Mouse (Mus musculus) thymus, adult 2 months (tissue): ENCODE data around the gene Cfap57. TPM values are rescaled to one million over a fixed set of nuclear protein-coding genes. Genes with fewer than 3 reads are reported as not detected.

Experiments
- DNase-seq: peaks from one replicate; pipeline ENCODE4 v3.0.0; 2021
- H3K27ac ChIP-seq: fragments of 200-500 bp; 2 replicates; pipeline ENCODE4 v1.5.1; 2012; ENCODE audit warnings: low read length, control low read depth; ENCODE audit not compliant: control insufficient read depth, insufficient read depth
- H3K27me3 ChIP-seq: fragments of 200-500 bp; 2 replicates; pipeline ENCODE4 v1.6.1; 2012; ENCODE audit warnings: mild to moderate bottlenecking, low read length, moderate library complexity, mixed read lengths; ENCODE audit not compliant: control insufficient read depth, insufficient read depth
- H3K36me3 ChIP-seq: fragments of 200-500 bp; 2 replicates; pipeline ENCODE4 v1.6.1; 2012; ENCODE audit warnings: mild to moderate bottlenecking, low read length, moderate library complexity; ENCODE audit not compliant: control insufficient read depth, insufficient read depth
- H3K4me1 ChIP-seq: fragments of 200-500 bp; replicated peaks from 2 replicates; pipeline ENCODE4 v1.6.1; 2012; ENCODE audit warnings: low read length; ENCODE audit not compliant: control insufficient read depth, insufficient read depth
- H3K4me3 ChIP-seq: fragments of 200-500 bp; 2 replicates; pipeline ENCODE4 v1.5.1; 2012; ENCODE audit warnings: mild to moderate bottlenecking, low read length, control low read depth, moderate library complexity; ENCODE audit not compliant: control insufficient read depth, insufficient read depth
- CTCF ChIP-seq: fragments of 200-500 bp; IDR thresholded peaks from 2 replicates; pipeline ENCODE4 v1.5.1; 2012; ENCODE audit warnings: mild to moderate bottlenecking, control low read depth, low read length, moderate library complexity, borderline replicate concordance; ENCODE audit not compliant: control insufficient read depth, poor library complexity, insufficient read depth; ENCODE audit errors: extremely low read depth
- POLR2A ChIP-seq: fragments of 200-500 bp; IDR thresholded peaks from 2 replicates; pipeline ENCODE4 v1.6.1; 2012; ENCODE audit warnings: mild to moderate bottlenecking, low read length, control low read depth, moderate library complexity; ENCODE audit not compliant: control insufficient read depth, poor library complexity, insufficient read depth; ENCODE audit errors: extremely low read depth
- WGBS: fragments of 180-500 bp; shearing (Covaris S2); methylation state at CpG from one replicate; pipeline ENCODE4 v1.1.7; 2018; 5-methylcytosine and 5-hydroxymethylcytosine counted together
- polyA plus RNA-seq: library from polyadenylated mRNA; depleted of rRNA; stranded (reverse); fragments of >200 nt; gene quantifications from 2 replicates; pipeline ENCODE4 v1.2.3, GENCODE M21; 2012

Cfap57 gene
- polyA plus RNA-seq, 1 experiment: 0.05 TPM

DNA sequence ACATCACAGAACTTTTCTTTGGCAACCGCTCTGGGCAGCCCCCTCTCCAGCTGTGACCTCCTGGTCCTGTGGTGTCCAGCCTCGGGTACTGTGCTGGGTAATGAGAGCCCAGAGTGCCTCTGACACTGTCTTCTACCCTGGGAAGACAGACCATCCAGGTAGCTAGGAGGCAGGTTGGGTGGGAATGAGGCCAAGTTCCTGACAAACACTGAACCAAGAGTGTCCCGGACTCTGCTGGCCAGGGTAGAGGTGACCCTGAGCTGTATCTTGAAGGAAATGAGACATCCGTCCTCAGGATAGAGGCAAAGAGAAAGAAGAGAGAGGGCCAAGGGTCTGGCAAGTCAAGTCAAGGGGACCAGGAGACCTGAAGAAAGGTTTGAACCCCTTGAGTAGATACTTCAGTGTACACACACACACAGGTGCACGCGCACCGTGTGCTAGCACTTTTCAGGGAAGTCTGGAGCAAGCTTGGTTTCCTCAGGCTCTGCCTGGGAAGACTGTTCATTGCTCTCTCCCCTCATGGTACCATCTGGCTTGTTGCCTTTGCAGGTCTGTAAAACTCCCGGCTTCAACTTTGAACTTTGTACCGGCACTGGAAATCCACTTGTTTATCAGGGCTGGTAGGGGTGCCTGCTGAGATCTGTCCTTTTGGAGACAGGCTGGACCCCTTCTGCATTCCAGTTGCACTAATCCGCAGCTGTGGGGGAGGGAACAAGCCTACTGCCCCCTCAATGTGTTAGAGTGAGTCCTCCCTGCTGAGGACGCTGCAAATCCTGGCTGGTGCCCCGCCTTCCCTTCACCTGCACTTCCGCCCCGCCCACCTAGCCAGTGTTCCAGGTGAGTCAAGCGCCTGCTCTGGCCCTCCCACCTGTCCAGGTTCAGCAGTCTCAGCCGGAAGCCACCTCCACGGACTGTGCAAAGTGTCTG is 93.9 kb downstream of the Cfap57 start, which contains the start of gene 2610528J11Rik:
2610528J11Rik (plus strand) TSS at position 592 of the 927 bp plus-strand sequence.
- H3K27ac ChIP-seq: no peak within 1 kb of the TSS
- no peaks in the 10 kb centered on the region for H3K4me1 ChIP-seq
- H3K36me3 ChIP-seq: no peaks in the 10 kb centered on the region
- no peak for DNase-seq
- WGBS: 87% methylated on average over 17 of the region's 17 CpGs
- TF ChIP-seq CTCF (no peak), POLR2A (no peak)
- H3K4me3 ChIP-seq: no peak within 1 kb of the TSS
- H3K27me3 ChIP-seq: no peaks in the 10 kb centered on the region

- TF ChIP-seq CTCF: no peak
- no peak for TF ChIP-seq POLR2A
- H3K4me3 ChIP-seq: no peak overlapping the region
- WGBS: 49% methylated on average over 3 of the region's 3 CpGs
- no peak for DNase-seq
- H3K27ac ChIP-seq: no peak overlapping the region
- H3K27me3 ChIP-seq: no peaks in the 10 kb centered on the region
- no peaks in the 10 kb centered on the region for H3K36me3 ChIP-seq
- H3K4me1 ChIP-seq: no peaks in the 10 kb centered on the region
Observed at GRCm38 (mm10) chr4:118525779-118526178, 94.8 kb downstream of the Cfap57 start.

- no peak overlapping the region for H3K4me3 ChIP-seq
- TF ChIP-seq CTCF (no peak), POLR2A (no peak)
- no peaks in the 10 kb centered on the region for H3K27me3 ChIP-seq
- H3K4me1 ChIP-seq: no peaks in the 10 kb centered on the region
- no peaks in the 10 kb centered on the region for H3K36me3 ChIP-seq
- H3K27ac ChIP-seq: no peak overlapping the region
- no peak for DNase-seq
- WGBS: 90% methylated on average over 7 of the region's 7 CpGs
Observed at GRCm38 (mm10) chr4:118523976-118524375, 96.6 kb downstream of the Cfap57 start.

GRCm38 (mm10) chr4:118522248-118522647 is 98.3 kb downstream of the Cfap57 start:
- Histone ChIP-seq H3K27me3 (no peaks in the 10 kb centered on the region), H3K27ac (no peak overlapping the region), H3K4me3 (no peak overlapping the region), H3K4me1 (no peaks in the 10 kb centered on the region), H3K36me3 (no peaks in the 10 kb centered on the region)
- TF ChIP-seq CTCF: no peak
- TF ChIP-seq POLR2A: no peak
- no peak for DNase-seq
- 90% methylated on average over 7 of the region's 7 CpGs for WGBS

DNA sequence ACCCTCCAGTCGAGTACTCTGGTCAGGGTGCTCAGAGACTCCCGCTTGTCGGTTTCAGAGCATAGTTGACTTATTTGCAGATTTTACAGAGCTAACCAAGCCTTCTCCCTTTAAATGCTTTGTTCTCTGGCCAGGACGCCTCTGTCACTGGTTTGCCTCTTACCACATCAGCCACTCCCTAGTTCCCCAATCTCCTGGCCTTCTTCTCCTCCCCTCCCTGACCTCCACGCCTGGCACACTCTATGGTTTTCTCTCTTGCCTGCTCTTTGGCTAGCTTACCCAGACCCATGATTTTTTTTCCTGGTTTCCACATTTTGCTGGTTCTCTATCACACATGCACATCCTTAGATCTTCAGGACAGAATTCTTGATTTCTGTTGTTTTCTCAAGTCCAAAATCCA is 102.4 kb downstream of the Cfap57 start:
- Histone ChIP-seq H3K27me3 (no peaks in the 10 kb centered on the region), H3K4me3 (no peak overlapping the region), H3K27ac (no peak overlapping the region), H3K4me1 (no peaks in the 10 kb centered on the region), H3K36me3 (no peaks in the 10 kb centered on the region)
- WGBS: 37% methylated on average over 5 of the region's 5 CpGs
- TF ChIP-seq POLR2A (no peak), CTCF (no peak)
- DNase-seq: no peak

- WGBS: 76% methylated on average over 16 of the region's 16 CpGs
- Histone ChIP-seq H3K4me3 (no peak overlapping the region), H3K36me3 (no peaks in the 10 kb centered on the region), H3K4me1 (no peaks in the 10 kb centered on the region), H3K27ac (no peak overlapping the region), H3K27me3 (no peaks in the 10 kb centered on the region)
- no peak for DNase-seq
- TF ChIP-seq POLR2A (no peak), CTCF (no peak)
Observed at GRCm38 (mm10) chr4:118517497-118518146, 103.0 kb downstream of the Cfap57 start.
